Mouse (Mus musculus): ENCODE data around the gene Zfp52. TPM values are rescaled to one million over a fixed set of nuclear protein-coding genes. Genes with fewer than 3 reads are reported as not detected.

The Zfp52 gene
- total RNA-seq, 2 experiments from 2014 or later, result 7.5 to 8.9 TPM

GRCm38 (mm10) chr17:21566220-21566619, 30.9 kb downstream of the Zfp52 start:
- DNase-seq, result peak; percentile 9 to 19

GRCm38 (mm10) chr17:21566728-21567349, 31.5 kb downstream of the Zfp52 start, which contains the start of gene Zfp948:
Gene Zfp948, plus strand, starts transcription at chr17:21567008.
- peak; percentile 77 to 80 for DNase-seq

GRCm38 (mm10) chr17:21567696-21568095, 32.4 kb downstream of the Zfp52 start:
- peak in 1 of 2 experiments; percentile 5 for DNase-seq

- DNase-seq, result no peak
These were observed 43.7 kb downstream of the Zfp52 start for GRCm38 (mm10) chr17:21579080-21579479.

GRCm38 (mm10) chr17:21579493-21580175, 44.3 kb downstream of the Zfp52 start:
- no peak for DNase-seq

GRCm38 (mm10) chr17:21585521-21585920, 50.2 kb downstream of the Zfp52 start:
- DNase-seq, result no peak

Other genes with a start within 250 kb of the Zfp52 start
- gene Vmn1r237, start 223.7 kb upstream of the Zfp52 start, total RNA-seq (2021), result not detected
- gene Zfp677, start 151.8 kb upstream of the Zfp52 start, total RNA-seq (2021), result 1 to 10 TPM; 1.6 to 1.9 TPM
- 1 to 10 TPM in 1 of 2 experiments, under 1 TPM in 1; 0.86 to 1.2 TPM for gene Zfp54, start 112.3 kb upstream of the Zfp52 start, total RNA-seq (2021)
- 1 to 10 TPM; 3.4 to 4.2 TPM for gene Zfp51, start 85.2 kb upstream of the Zfp52 start, total RNA-seq (2021)
- 1 to 10 TPM; 4.3 to 4.7 TPM for gene Zfp53, start 46.5 kb upstream of the Zfp52 start, total RNA-seq (2021)
- 10 to 100 TPM; 11.8 to 12.7 TPM for gene Zfp948, start 31.5 kb downstream of the Zfp52 start, total RNA-seq (2021)
- 1 to 10 TPM; 8.4 to 9.2 TPM for gene Zfp983, start 115.1 kb downstream of the Zfp52 start, total RNA-seq (2021)
- gene Gm10226, start 156.3 kb downstream of the Zfp52 start, total RNA-seq (2021), result 1 to 10 TPM; 4.5 to 6.4 TPM
- gene Zfp760, start 172.2 kb downstream of the Zfp52 start, total RNA-seq (2021), result 10 to 100 TPM in 1 of 2 experiments, 1 to 10 TPM in 1; 8.2 to 10.0 TPM
- gene Zfp229, start 195.3 kb downstream of the Zfp52 start, total RNA-seq (2021), result 1 to 10 TPM; 3.9 to 4.6 TPM